Mouse (Mus musculus) midbrain, embryonic 15.5 days (tissue): ENCODE measurements around the gene Jund. TPM values are rescaled to one million over a fixed set of nuclear protein-coding genes. Genes with fewer than 3 reads are reported as not detected.
A peak's percentile ranks its signal among the peaks of the same experiment; 100 is the strongest.

Source experiments
- ATAC-seq: fragments of 200-750 bp; cut with Nextera tagmentation; replicated peaks from 2 replicates; pipeline ENCODE4 v1.8.0; 2017; ENCODE audit warnings: moderate TSS enrichment
- H3K27ac ChIP-seq: fragments of 300-500 bp; sonication (generic); 2 replicates; pipeline ENCODE4 v1.5.1; 2015; ENCODE audit warnings: mild to moderate bottlenecking, inconsistent platforms
- H3K27me3 ChIP-seq: fragments of 300-500 bp; sonication (generic); replicated peaks from 2 replicates; pipeline ENCODE4 v1.6.1; 2015; ENCODE audit warnings: inconsistent platforms
- H3K36me3 ChIP-seq: fragments of 300-500 bp; sonication (generic); replicated peaks from 2 replicates; pipeline ENCODE4 v1.6.1; 2015; ENCODE audit warnings: inconsistent platforms
- H3K4me1 ChIP-seq: fragments of 300-500 bp; sonication (generic); 2 replicates; pipeline ENCODE4 v1.6.1; 2015; ENCODE audit warnings: inconsistent platforms
- H3K4me2 ChIP-seq: fragments of 300-500 bp; sonication (generic); 2 replicates; pipeline ENCODE4 v1.6.1; 2015; ENCODE audit warnings: inconsistent platforms, mild to moderate bottlenecking, moderate library complexity
- H3K4me3 ChIP-seq: fragments of 300-500 bp; sonication (generic); 2 replicates; pipeline ENCODE4 v1.5.1; 2015; ENCODE audit warnings: mild to moderate bottlenecking, inconsistent platforms
- H3K9ac ChIP-seq: fragments of 300-500 bp; sonication (generic); 2 replicates; pipeline ENCODE4 v1.6.1; 2015; ENCODE audit warnings: mild to moderate bottlenecking, inconsistent platforms
- H3K9me3 ChIP-seq: fragments of 300-500 bp; sonication (generic); 2 replicates; pipeline ENCODE4 v1.6.1; 2016; ENCODE audit warnings: inconsistent platforms
- WGBS: fragments of 180-500 bp; shearing (Covaris S2); methylation state at CpG from one replicate; pipeline ENCODE4 v1.1.7; 2015; ENCODE audit warnings: mixed read lengths; 5-methylcytosine and 5-hydroxymethylcytosine counted together
- polyA plus RNA-seq: library from polyadenylated mRNA; unstranded; fragments of >200 nt; fragmentation: Nextera tagmentation; extraction: Ambion mirVana; gene quantifications from 2 replicates; pipeline ENCODE4 v1.2.1, GENCODE M21; 2015

Jund gene
- polyA plus RNA-seq, result 83.0 and 94.4 TPM in 2 replicates

- ATAC-seq, result peak; percentile 88
Observed at GRCm38 (mm10) chr8:70698310-70699109, at the start of gene Jund. Gene Jund (plus strand): TSS chr8:70698949.

DNA sequence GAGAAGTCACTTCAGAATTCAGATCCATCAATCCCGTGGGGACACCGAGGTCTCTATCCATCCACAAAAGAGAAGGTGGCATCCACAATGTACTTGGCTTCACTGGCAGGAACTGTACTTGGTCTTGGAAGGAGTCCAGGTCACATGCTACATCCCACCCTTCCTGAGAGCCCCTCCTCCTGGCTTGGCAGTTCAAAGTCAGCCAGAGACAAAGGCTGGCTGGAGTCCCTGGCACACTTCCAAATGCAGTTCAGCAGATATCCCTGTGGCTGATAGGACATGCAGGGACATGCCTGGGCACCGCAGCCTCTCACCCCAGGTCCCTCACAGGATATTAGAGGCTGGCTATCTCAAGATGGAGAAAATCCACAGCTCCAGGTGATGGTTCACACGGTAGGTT lies 49.4 kb upstream of the Jund start:
- WGBS, result 41% methylated on average over 4 of the region's 4 CpGs

More at GRCm38 (mm10) chr8:70698310-70699109, at the start of gene Jund:
- Histone ChIP-seq H3K4me2 (peak within 1 kb of the TSS; percentile 67), H3K4me1 (peaks cover 55% of the 10 kb centered on the region), H3K27ac (peak within 1 kb of the TSS; percentile 99), H3K36me3 (no peaks in the 10 kb centered on the region), H3K9ac (peak within 1 kb of the TSS; percentile 99), H3K9me3 (no peaks in the 10 kb centered on the region), H3K4me3 (peak within 1 kb of the TSS; percentile 92), H3K27me3 (no peaks in the 10 kb centered on the region)
- under 1% methylated on average over 65 of the region's 69 CpGs for WGBS

DNA sequence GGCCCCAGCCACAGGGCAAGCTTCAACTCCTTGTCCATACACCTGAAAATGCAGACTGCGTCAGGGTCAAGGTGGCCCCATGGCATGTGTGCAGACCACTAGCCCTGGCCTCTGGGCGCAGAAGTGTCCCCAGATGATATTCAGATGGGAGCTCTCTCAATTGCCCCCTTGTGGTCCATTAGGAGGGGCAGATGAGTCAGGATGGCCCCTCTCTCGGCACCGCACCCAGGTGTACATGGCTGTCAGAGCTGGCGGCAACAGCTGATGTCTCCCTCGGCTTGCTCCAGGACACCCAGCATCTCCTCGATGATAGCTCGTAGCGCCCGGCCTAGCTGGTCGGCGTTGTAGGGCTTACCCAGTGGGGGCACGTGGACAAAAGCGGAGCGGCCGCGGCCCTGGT lies 48.4 kb upstream of the Jund start:
- H3K4me3 ChIP-seq, result no peak overlapping the region
- no peak for ATAC-seq
- peaks cover 15% of the 10 kb centered on the region for H3K4me1 ChIP-seq
- no peaks in the 10 kb centered on the region for H3K9me3 ChIP-seq
- H3K36me3 ChIP-seq, result no peaks in the 10 kb centered on the region
- H3K9ac ChIP-seq, result no peak overlapping the region
- WGBS, result 95% methylated on average over 17 of the region's 17 CpGs
- no peak overlapping the region for H3K27ac ChIP-seq
- H3K4me2 ChIP-seq, result no peak overlapping the region
- no peaks in the 10 kb centered on the region for H3K27me3 ChIP-seq

More for the DNA sequence above, 49.4 kb upstream of the Jund start:
- ATAC-seq, result peak; percentile 72
- H3K9ac ChIP-seq, result no peak overlapping the region
- peak overlapping the region; percentile 51 for H3K27ac ChIP-seq
- H3K4me3 ChIP-seq, result no peak overlapping the region
- H3K4me1 ChIP-seq, result peaks cover 15% of the 10 kb centered on the region
- no peaks in the 10 kb centered on the region for H3K27me3 ChIP-seq
- H3K9me3 ChIP-seq, result no peaks in the 10 kb centered on the region
- H3K4me2 ChIP-seq, result no peak overlapping the region
- no peaks in the 10 kb centered on the region for H3K36me3 ChIP-seq

DNA sequence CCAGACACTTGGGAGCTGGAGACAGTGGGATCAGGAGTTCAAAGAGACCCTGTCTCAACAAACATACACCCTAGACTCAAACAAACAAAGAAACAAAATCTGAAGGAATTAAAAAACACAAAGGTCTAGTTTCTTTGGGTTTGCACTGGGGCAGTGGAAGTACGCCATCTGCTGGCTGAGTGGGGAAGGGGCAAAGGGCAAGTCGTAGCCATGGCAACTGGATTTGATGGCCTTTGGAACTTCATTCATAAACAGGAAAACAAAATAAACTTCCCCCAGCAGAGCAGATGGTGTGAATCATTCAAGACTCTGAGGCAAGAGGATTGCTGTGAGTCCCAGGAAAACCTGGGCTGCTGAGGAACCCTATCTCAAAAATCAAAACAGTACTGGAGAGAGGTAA lies 45.5 kb upstream of the Jund start:
- Histone ChIP-seq H3K36me3 (no peaks in the 10 kb centered on the region), H3K4me2 (no peak overlapping the region), H3K9me3 (no peaks in the 10 kb centered on the region), H3K9ac (no peak overlapping the region), H3K4me1 (peaks cover 15% of the 10 kb centered on the region), H3K4me3 (no peak overlapping the region), H3K27ac (no peak overlapping the region), H3K27me3 (no peaks in the 10 kb centered on the region)
- ATAC-seq, result no peak
- 59% methylated on average over 2 of the region's 2 CpGs for WGBS

- Histone ChIP-seq H3K4me2 (no peak overlapping the region), H3K36me3 (no peaks in the 10 kb centered on the region), H3K9me3 (no peaks in the 10 kb centered on the region), H3K4me3 (no peak overlapping the region), H3K4me1 (peaks cover 20% of the 10 kb centered on the region), H3K9ac (no peak overlapping the region), H3K27me3 (no peaks in the 10 kb centered on the region), H3K27ac (no peak overlapping the region)
- WGBS, result 70% methylated on average over 1 of the region's 1 CpGs
- no peak for ATAC-seq
Observed at GRCm38 (mm10) chr8:70654121-70654520, 44.6 kb upstream of the Jund start.

GRCm38 (mm10) chr8:70655469-70655868 lies 43.3 kb upstream of the Jund start:
- no peak overlapping the region for H3K9ac ChIP-seq
- ATAC-seq, result no peak
- H3K36me3 ChIP-seq, result no peaks in the 10 kb centered on the region
- WGBS, result 17% methylated on average over 2 of the region's 2 CpGs
- H3K9me3 ChIP-seq, result no peaks in the 10 kb centered on the region
- peaks cover 24% of the 10 kb centered on the region for H3K4me1 ChIP-seq
- no peaks in the 10 kb centered on the region for H3K27me3 ChIP-seq
- peak overlapping the region; percentile 77 for H3K27ac ChIP-seq
- H3K4me3 ChIP-seq, result no peak overlapping the region
- no peak overlapping the region for H3K4me2 ChIP-seq

DNA sequence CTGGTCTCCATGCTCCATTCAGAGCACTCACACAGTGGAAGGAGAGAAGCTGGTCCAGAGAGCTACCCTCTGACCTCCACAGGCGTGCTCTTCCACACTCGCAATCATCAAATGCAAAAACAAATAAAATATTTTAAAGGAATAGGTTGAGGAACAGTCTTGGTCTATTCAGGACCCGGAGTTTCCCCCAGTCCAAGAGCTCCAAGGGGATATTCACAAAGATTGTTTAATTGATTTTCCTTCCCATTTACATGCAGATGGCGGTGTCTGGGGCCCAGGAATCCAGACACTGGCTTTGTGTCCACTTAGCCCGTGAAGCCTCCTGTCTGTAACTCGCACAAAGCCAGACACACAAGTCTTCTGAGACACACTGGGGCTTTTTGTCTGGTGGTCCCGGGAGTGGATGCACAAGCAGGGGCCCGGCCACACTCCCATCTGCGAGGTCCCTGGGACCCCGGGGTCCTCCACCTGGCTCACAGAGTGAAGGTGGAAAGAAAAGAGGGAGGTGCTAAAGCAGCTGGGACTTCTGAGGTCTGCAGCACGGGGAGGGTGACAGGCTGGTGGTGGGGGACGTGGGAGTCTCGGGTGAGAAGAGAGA lies 42.5 kb upstream of the Jund start:
- H3K9ac ChIP-seq, result no peak overlapping the region

GRCm38 (mm10) chr8:70657214-70657613 lies 41.5 kb upstream of the Jund start:
- Histone ChIP-seq H3K27me3 (no peaks in the 10 kb centered on the region), H3K36me3 (no peaks in the 10 kb centered on the region), H3K4me3 (no peak overlapping the region), H3K4me1 (peaks cover 25% of the 10 kb centered on the region), H3K27ac (peak overlapping the region; percentile 77), H3K9ac (no peak overlapping the region), H3K4me2 (peak overlapping the region; percentile 94; the same call in 1 of the 2 replicates), H3K9me3 (no peaks in the 10 kb centered on the region)
- ATAC-seq, result no peak
- 98% methylated on average over 3 of the region's 3 CpGs for WGBS

More for the DNA sequence above, 42.5 kb upstream of the Jund start:
- no peaks in the 10 kb centered on the region for H3K36me3 ChIP-seq
- no peak overlapping the region for H3K4me3 ChIP-seq
- WGBS, result 14% methylated on average over 13 of the region's 13 CpGs
- peak overlapping the region; percentile 77 for H3K27ac ChIP-seq
- no peak overlapping the region; the same call in 1 of the 2 replicates for H3K4me2 ChIP-seq
- no peaks in the 10 kb centered on the region for H3K27me3 ChIP-seq
- H3K9me3 ChIP-seq, result no peaks in the 10 kb centered on the region
- ATAC-seq, result no peak
- peaks cover 25% of the 10 kb centered on the region for H3K4me1 ChIP-seq

DNA sequence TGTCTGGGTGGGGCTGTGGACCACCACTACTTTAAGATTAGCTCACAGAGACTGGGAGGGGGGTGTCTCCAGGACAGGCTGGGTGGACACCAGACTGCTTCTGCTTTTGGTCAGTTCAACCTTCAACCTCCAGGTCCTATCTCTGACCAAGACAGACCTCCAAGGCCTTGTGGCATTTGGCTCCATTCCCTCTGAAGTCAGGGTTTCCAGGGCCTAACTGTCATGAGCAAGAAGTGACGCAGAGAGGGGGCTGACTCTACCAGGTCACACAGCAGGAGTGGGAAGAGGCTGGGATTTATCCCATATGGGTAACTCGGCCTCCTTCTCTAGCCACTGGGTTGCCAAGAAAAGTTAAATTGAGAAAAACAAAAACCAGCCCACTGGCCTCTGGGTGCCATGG lies 41.0 kb upstream of the Jund start:
- Histone ChIP-seq H3K4me2 (peak overlapping the region; percentile 94), H3K9ac (no peak overlapping the region), H3K27ac (peak overlapping the region; percentile 77), H3K9me3 (no peaks in the 10 kb centered on the region), H3K36me3 (no peaks in the 10 kb centered on the region), H3K4me1 (peaks cover 25% of the 10 kb centered on the region), H3K27me3 (no peaks in the 10 kb centered on the region), H3K4me3 (no peak overlapping the region)
- WGBS, result 70% methylated on average over 2 of the region's 2 CpGs
- ATAC-seq, result no peak

DNA sequence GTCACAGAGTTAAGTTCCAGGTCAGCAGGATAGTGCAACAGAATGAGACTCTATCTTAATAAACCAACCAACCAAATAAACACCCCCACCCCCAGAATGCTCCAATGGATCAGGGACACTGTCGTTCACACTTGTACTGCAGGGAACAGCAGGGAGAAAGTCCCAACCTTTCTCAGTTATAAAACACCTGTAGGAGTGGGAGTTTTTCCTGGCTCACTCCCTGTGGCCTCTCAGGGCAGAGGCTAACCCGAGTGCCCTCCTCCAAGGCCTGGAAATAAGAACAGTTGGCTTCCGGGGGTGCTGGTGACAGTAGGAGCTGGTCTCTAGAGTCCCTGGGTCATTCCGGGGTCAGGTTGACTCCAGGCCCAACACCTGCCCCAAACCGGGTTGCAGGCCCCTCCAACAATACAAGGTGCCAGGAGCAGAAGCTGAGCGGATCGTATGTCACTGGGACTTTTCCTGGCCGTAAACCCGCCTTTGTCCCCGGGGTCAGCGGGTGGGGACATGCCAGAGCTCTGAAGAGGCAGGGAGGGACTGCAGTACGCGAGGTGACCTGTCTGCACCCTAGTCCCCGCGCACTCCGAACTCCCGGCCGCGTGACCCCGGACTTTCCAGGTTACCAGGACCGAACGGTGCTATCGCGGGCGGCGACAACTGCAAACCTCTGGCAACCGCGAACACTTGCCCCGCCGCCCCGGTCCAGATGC lies 39.7 kb upstream of the Jund start:
- ATAC-seq, result peak; percentile 57
- H3K4me2 ChIP-seq, result peak overlapping the region; percentile 94
- peaks cover 25% of the 10 kb centered on the region for H3K4me1 ChIP-seq
- peak overlapping the region; percentile 72 for H3K9ac ChIP-seq
- under 1% methylated on average over 31 of the region's 31 CpGs for WGBS
- peak overlapping the region; percentile 59 for H3K27ac ChIP-seq
- no peaks in the 10 kb centered on the region for H3K36me3 ChIP-seq
- no peaks in the 10 kb centered on the region for H3K27me3 ChIP-seq
- H3K4me3 ChIP-seq, result peak overlapping the region; percentile 87
- no peaks in the 10 kb centered on the region for H3K9me3 ChIP-seq

DNA sequence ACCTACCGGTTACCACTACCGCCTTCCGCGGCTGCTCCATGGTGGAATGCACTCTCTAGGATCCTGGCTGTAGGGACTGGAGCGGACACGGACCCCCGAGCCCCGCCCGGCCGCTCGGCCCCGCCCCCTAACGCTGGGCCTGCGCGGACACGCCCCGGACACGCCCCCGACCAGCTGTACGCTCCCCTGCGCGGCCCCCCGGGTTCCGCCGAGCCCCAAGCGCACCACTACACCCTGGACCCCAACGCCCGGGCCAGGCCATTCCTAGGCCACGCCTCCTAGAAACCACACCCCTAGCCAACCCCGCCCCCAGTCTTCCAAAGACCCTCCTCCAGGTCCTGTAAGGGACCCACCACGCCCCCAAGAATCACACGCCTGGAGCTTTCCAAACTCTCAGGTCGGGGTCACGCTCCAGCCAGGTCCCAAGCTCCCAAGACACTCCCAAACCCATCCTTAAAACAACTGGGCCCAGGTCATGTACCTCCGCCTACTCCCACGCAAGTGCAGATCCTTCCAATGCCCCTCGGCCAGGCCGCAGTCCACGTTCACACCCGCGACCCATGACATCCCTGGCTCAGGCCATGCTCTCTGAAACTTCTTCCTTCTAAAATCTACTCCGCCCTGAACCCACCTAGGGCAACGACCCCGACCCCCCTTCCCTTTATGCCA lies 39.0 kb upstream of the Jund start:
- Histone ChIP-seq H3K9ac (peak overlapping the region; percentile 72), H3K4me2 (peak overlapping the region; percentile 94), H3K4me3 (peak overlapping the region; percentile 87), H3K9me3 (no peaks in the 10 kb centered on the region), H3K27me3 (no peaks in the 10 kb centered on the region), H3K27ac (peak overlapping the region; percentile 59), H3K36me3 (no peaks in the 10 kb centered on the region), H3K4me1 (peaks cover 25% of the 10 kb centered on the region)
- WGBS, result under 1% methylated on average over 43 of the region's 44 CpGs
- peak; percentile 90 for ATAC-seq

GRCm38 (mm10) chr8:70660273-70660725 lies 38.5 kb upstream of the Jund start, which contains the start of gene Pgpep1:
Gene Pgpep1 (minus strand): TSS chr8:70660388.
- no peaks in the 10 kb centered on the region for H3K27me3 ChIP-seq
- H3K4me1 ChIP-seq, result peaks cover 25% of the 10 kb centered on the region
- H3K36me3 ChIP-seq, result no peaks in the 10 kb centered on the region
- peak within 1 kb of the TSS; percentile 87 for H3K4me3 ChIP-seq
- peak within 1 kb of the TSS; percentile 94 for H3K4me2 ChIP-seq
- H3K9ac ChIP-seq, result peak within 1 kb of the TSS; percentile 72
- peak within 1 kb of the TSS; percentile 59 for H3K27ac ChIP-seq
- 3% methylated on average over 14 of the region's 14 CpGs for WGBS
- peak; percentile 65 for ATAC-seq
- H3K9me3 ChIP-seq, result no peaks in the 10 kb centered on the region
